Mouse (Mus musculus): ENCODE measurements around the gene Lnx2. TPM values are rescaled to one million over a fixed set of nuclear protein-coding genes. Genes with fewer than 3 reads are reported as not detected.

The Lnx2 gene
- polyA plus RNA-seq, 1 experiment: 48.3 TPM

DNA sequence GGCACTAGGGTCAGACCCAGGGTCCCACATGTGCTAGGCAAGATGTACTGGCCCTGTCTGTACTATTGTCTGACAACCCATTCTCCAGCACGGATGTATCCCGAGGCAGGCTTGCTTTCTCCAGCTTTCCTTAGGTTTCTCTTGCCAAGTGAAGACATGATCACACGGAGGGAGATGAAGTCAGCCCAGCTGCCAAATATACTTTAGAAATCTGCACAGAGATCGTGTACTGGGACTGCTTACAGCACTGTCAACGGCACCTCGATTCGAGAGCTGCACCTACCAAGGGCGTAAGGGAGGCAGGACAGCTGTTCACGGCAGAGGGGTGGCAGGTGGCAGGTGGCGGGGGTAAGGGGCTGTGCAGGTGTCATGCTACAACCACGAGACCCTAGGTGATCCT, 55.8 kb downstream of the Lnx2 start:
- H3K4me1 ChIP-seq (replicated peaks; ENCODE audit: control insufficient read depth, insufficient read depth, low read length): no peaks in the 10 kb centered on the region
- H3K4me3 ChIP-seq (ENCODE audit: control insufficient read depth, insufficient read depth, low read length): no peak overlapping the region
- 92% methylated on average over 11 of the region's 11 CpGs for WGBS
- no peak for TF ChIP-seq POLR2A (IDR thresholded peaks at IDR 0.05; ENCODE audit: control insufficient read depth, extremely low read depth, insufficient read depth, low read length, poor library complexity)
- TF ChIP-seq CTCF (IDR thresholded peaks at IDR 0.05; ENCODE audit: borderline replicate concordance, control insufficient read depth, extremely low read depth, insufficient read depth, low read length, poor library complexity): no peak
- DNase-seq: no peak
- no peaks in the 10 kb centered on the region for H3K27me3 ChIP-seq (ENCODE audit: control insufficient read depth, insufficient read depth, low read length)
- H3K36me3 ChIP-seq (ENCODE audit: control insufficient read depth, insufficient read depth, low read length): peaks cover 27% of the 10 kb centered on the region
- no peak overlapping the region for H3K27ac ChIP-seq (ENCODE audit: control insufficient read depth, insufficient read depth, low read length)

DNA sequence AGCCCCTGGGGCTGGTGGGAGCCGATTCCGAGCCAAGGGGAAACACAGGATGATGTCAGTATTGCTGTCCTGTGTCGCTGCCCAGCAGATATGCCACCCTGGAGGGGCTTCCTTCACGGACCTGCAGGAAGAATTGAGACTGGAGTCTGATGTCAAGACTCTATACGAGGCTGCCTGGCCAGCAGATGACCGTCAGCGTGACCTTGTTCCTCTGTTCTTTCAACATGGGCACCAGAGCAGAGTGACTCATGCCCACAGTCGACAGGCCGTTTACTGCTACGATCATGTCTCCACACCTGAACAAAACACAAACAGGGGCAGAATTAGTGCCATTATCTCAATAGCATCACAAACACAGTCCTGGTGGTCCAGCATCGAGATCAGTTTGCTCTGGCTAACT, 57.6 kb downstream of the Lnx2 start:
- no peak for DNase-seq
- Histone ChIP-seq H3K4me1 (replicated peaks; ENCODE audit: control insufficient read depth, insufficient read depth, low read length) (no peaks in the 10 kb centered on the region), H3K27ac (ENCODE audit: control insufficient read depth, insufficient read depth, low read length) (no peak overlapping the region), H3K27me3 (ENCODE audit: control insufficient read depth, insufficient read depth, low read length) (no peaks in the 10 kb centered on the region), H3K36me3 (ENCODE audit: control insufficient read depth, insufficient read depth, low read length) (peaks cover 19% of the 10 kb centered on the region), H3K4me3 (ENCODE audit: control insufficient read depth, insufficient read depth, low read length) (no peak overlapping the region)
- WGBS: 95% methylated on average over 11 of the region's 11 CpGs
- TF ChIP-seq CTCF (IDR thresholded peaks at IDR 0.05; ENCODE audit: borderline replicate concordance, control insufficient read depth, extremely low read depth, insufficient read depth, low read length, poor library complexity) (no peak), POLR2A (IDR thresholded peaks at IDR 0.05; ENCODE audit: control insufficient read depth, extremely low read depth, insufficient read depth, low read length, poor library complexity) (no peak)

DNA sequence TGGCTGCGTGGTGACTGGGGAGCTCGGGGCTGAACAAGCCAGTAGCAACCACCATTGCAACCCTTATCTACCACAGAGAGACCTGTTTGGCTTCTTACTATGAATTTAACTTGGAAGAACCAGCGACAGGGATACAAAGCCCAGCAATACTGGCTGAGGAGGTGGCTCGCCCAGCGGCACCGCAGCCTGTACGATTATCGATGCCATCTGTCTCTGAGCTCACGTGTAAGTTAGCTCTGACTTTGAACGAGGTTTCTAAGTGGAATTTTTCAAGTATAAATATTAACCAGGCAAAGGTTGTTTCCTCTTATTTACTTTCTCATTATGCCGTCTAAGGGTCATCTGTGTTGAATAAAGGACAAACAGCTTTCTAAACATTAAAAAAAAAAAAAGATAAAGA, 58.9 kb downstream of the Lnx2 start:
- DNase-seq: no peak
- Histone ChIP-seq H3K4me3 (ENCODE audit: control insufficient read depth, insufficient read depth, low read length) (no peak overlapping the region), H3K36me3 (ENCODE audit: control insufficient read depth, insufficient read depth, low read length) (peaks cover 19% of the 10 kb centered on the region), H3K27ac (ENCODE audit: control insufficient read depth, insufficient read depth, low read length) (no peak overlapping the region), H3K4me1 (replicated peaks; ENCODE audit: control insufficient read depth, insufficient read depth, low read length) (no peaks in the 10 kb centered on the region), H3K27me3 (ENCODE audit: control insufficient read depth, insufficient read depth, low read length) (no peaks in the 10 kb centered on the region)
- TF ChIP-seq POLR2A (IDR thresholded peaks at IDR 0.05; ENCODE audit: control insufficient read depth, extremely low read depth, insufficient read depth, low read length, poor library complexity) (no peak), CTCF (IDR thresholded peaks at IDR 0.05; ENCODE audit: borderline replicate concordance, control insufficient read depth, extremely low read depth, insufficient read depth, low read length, poor library complexity) (no peak)
- WGBS: 96% methylated on average over 11 of the region's 11 CpGs

- DNase-seq: no peak
- no peak for TF ChIP-seq POLR2A (IDR thresholded peaks at IDR 0.05; ENCODE audit: control insufficient read depth, extremely low read depth, insufficient read depth, low read length, poor library complexity)
- no peak for TF ChIP-seq CTCF (IDR thresholded peaks at IDR 0.05; ENCODE audit: borderline replicate concordance, control insufficient read depth, extremely low read depth, insufficient read depth, low read length, poor library complexity)
- WGBS: 94% methylated on average over 12 of the region's 12 CpGs
Measured at GRCm38 (mm10) chr5:147016622-147017021, 59.8 kb downstream of the Lnx2 start.

GRCm38 (mm10) chr5:147015191-147015590, 61.2 kb downstream of the Lnx2 start:
- 34% methylated on average over 7 of the region's 7 CpGs for WGBS
- DNase-seq: no peak
- Histone ChIP-seq H3K27ac (ENCODE audit: control insufficient read depth, insufficient read depth, low read length) (no peak overlapping the region), H3K36me3 (ENCODE audit: control insufficient read depth, insufficient read depth, low read length) (peaks cover 19% of the 10 kb centered on the region), H3K27me3 (ENCODE audit: control insufficient read depth, insufficient read depth, low read length) (no peaks in the 10 kb centered on the region), H3K4me3 (ENCODE audit: control insufficient read depth, insufficient read depth, low read length) (no peak overlapping the region), H3K4me1 (replicated peaks; ENCODE audit: control insufficient read depth, insufficient read depth, low read length) (no peaks in the 10 kb centered on the region)
- TF ChIP-seq POLR2A (IDR thresholded peaks at IDR 0.05; ENCODE audit: control insufficient read depth, extremely low read depth, insufficient read depth, low read length, poor library complexity) (no peak), CTCF (IDR thresholded peaks at IDR 0.05; ENCODE audit: borderline replicate concordance, control insufficient read depth, extremely low read depth, insufficient read depth, low read length, poor library complexity) (no peak)

More at GRCm38 (mm10) chr5:147016622-147017021, 59.8 kb downstream of the Lnx2 start:
- H3K27me3 ChIP-seq (ENCODE audit: control insufficient read depth, insufficient read depth, low read length): no peaks in the 10 kb centered on the region
- no peaks in the 10 kb centered on the region for H3K4me1 ChIP-seq (replicated peaks; ENCODE audit: control insufficient read depth, insufficient read depth, low read length)
- no peak overlapping the region for H3K27ac ChIP-seq (ENCODE audit: control insufficient read depth, insufficient read depth, low read length)
- H3K36me3 ChIP-seq (ENCODE audit: control insufficient read depth, insufficient read depth, low read length): peaks cover 19% of the 10 kb centered on the region
- H3K4me3 ChIP-seq (ENCODE audit: control insufficient read depth, insufficient read depth, low read length): no peak overlapping the region

- DNase-seq: no peak
- WGBS: 73% methylated on average over 6 of the region's 6 CpGs
- H3K27ac ChIP-seq (ENCODE audit: control insufficient read depth, insufficient read depth, low read length): no peak overlapping the region
- H3K27me3 ChIP-seq (ENCODE audit: control insufficient read depth, insufficient read depth, low read length): no peaks in the 10 kb centered on the region
- TF ChIP-seq POLR2A (IDR thresholded peaks at IDR 0.05; ENCODE audit: control insufficient read depth, extremely low read depth, insufficient read depth, low read length, poor library complexity) (no peak), CTCF (IDR thresholded peaks at IDR 0.05; ENCODE audit: borderline replicate concordance, control insufficient read depth, extremely low read depth, insufficient read depth, low read length, poor library complexity) (no peak)
- H3K4me1 ChIP-seq (replicated peaks; ENCODE audit: control insufficient read depth, insufficient read depth, low read length): no peaks in the 10 kb centered on the region
- H3K4me3 ChIP-seq (ENCODE audit: control insufficient read depth, insufficient read depth, low read length): no peak overlapping the region
- H3K36me3 ChIP-seq (ENCODE audit: control insufficient read depth, insufficient read depth, low read length): peaks cover 8% of the 10 kb centered on the region
Measured at GRCm38 (mm10) chr5:147013845-147014244, 62.5 kb downstream of the Lnx2 start.

- TF ChIP-seq POLR2A (IDR thresholded peaks at IDR 0.05; ENCODE audit: control insufficient read depth, extremely low read depth, insufficient read depth, low read length, poor library complexity) (no peak), CTCF (IDR thresholded peaks at IDR 0.05; ENCODE audit: borderline replicate concordance, control insufficient read depth, extremely low read depth, insufficient read depth, low read length, poor library complexity) (no peak)
- WGBS: 92% methylated on average over 10 of the region's 10 CpGs
Measured at GRCm38 (mm10) chr5:147011333-147011732, 65.1 kb downstream of the Lnx2 start.

More at GRCm38 (mm10) chr5:147011333-147011732, 65.1 kb downstream of the Lnx2 start:
- no peak for DNase-seq
- H3K27me3 ChIP-seq (ENCODE audit: control insufficient read depth, insufficient read depth, low read length): no peaks in the 10 kb centered on the region
- no peak overlapping the region for H3K27ac ChIP-seq (ENCODE audit: control insufficient read depth, insufficient read depth, low read length)
- H3K36me3 ChIP-seq (ENCODE audit: control insufficient read depth, insufficient read depth, low read length): no peaks in the 10 kb centered on the region
- no peak overlapping the region for H3K4me3 ChIP-seq (ENCODE audit: control insufficient read depth, insufficient read depth, low read length)
- H3K4me1 ChIP-seq (replicated peaks; ENCODE audit: control insufficient read depth, insufficient read depth, low read length): no peaks in the 10 kb centered on the region
